20 mouse cellular contexts compared by ENCODE assay signal in genomic region chr10:13727676-13728075, GRCm38 (mm10).
DNase-seq lines count a peak whose midpoint lies in the region; ATAC-seq and TF ChIP-seq lines count a peak whose summit lies in the region.
"Had no signal": no experiment of that assay in that cellular context is flagged by ENCODE, and none has a peak within 500 bp of the region (broad histone marks: within the 10 kb centered on the region; RNA-seq: fewer than 3 reads in every experiment).

No protein-coding gene starts in this region.

- no peak overlapping the region for H3K4me3 ChIP-seq in hindbrain, embryonic 16.5 days (ENCODE audit: low read length)
- no peak overlapping the region for H3K4me3 ChIP-seq in hindbrain, embryonic 10.5 days
- no peak overlapping the region for H3K4me3 ChIP-seq in lung, postnatal 0 days (ENCODE audit: low read depth, low read length)
- no peak overlapping the region for H3K4me3 ChIP-seq in liver, embryonic 12.5 days
- H3K4me3 ChIP-seq: embryonic facial prominence, embryonic 12.5 days; kidney, embryonic 15.5 days; lung, embryonic 15.5 days; megakaryocyte, embryonic 14.5 days; neural tube, embryonic 13.5 days had no signal

- no peak for DNase-seq in hindbrain, embryonic 10.5 days (ENCODE audit: low spot score)
- peak; percentile 19 to 64 for DNase-seq in layer of hippocampus, adult 18-20 months (ENCODE audit: low spot score in 2 of 2)
- DNase-seq in left cerebral cortex, adult 9 months (ENCODE audit: low spot score in 2 of 2), result peak; percentile 77 to 80
- peak; percentile 49 for DNase-seq in right cerebral cortex, postnatal 14 days
- DNase-seq in lung, postnatal 0 days (ENCODE audit: low spot score), result no peak
- DNase-seq in embryo, embryonic 11 days, result no peak
- DNase-seq: adrenal gland, postnatal 25 days; cerebellum, postnatal 25 days; heart, postnatal 36 days; thymus, adult 2 months had no signal

- no peak overlapping the region for H3K9ac ChIP-seq in hindbrain, embryonic 16.5 days (ENCODE audit: low read depth, low read length)
- H3K9ac ChIP-seq in lung, postnatal 0 days (replicated peaks; ENCODE audit: low read depth), result no peak overlapping the region
- H3K9ac ChIP-seq in liver, embryonic 12.5 days, result no peak overlapping the region
- H3K9ac ChIP-seq: embryonic facial prominence, embryonic 12.5 days; kidney, embryonic 15.5 days; lung, embryonic 15.5 days; neural tube, embryonic 13.5 days had no signal

- H3K27me3 ChIP-seq in hindbrain, embryonic 16.5 days (replicated peaks; ENCODE audit: control insufficient read depth, insufficient read depth, low read length), result no peaks in the 10 kb centered on the region
- H3K27me3 ChIP-seq in hindbrain, embryonic 10.5 days (ENCODE audit: insufficient read depth, poor library complexity, severe bottlenecking), result no peaks in the 10 kb centered on the region
- H3K27me3 ChIP-seq in lung, postnatal 0 days (replicated peaks; ENCODE audit: insufficient read depth, low read length), result no peaks in the 10 kb centered on the region
- H3K27me3 ChIP-seq in liver, embryonic 12.5 days (replicated peaks), result no peaks in the 10 kb centered on the region
- H3K27me3 ChIP-seq: CH12.LX; embryonic facial prominence, embryonic 12.5 days; kidney, embryonic 15.5 days; lung, embryonic 15.5 days; neural tube, embryonic 13.5 days had no signal

- H3K36me3 ChIP-seq in hindbrain, embryonic 16.5 days (ENCODE audit: control insufficient read depth, insufficient read depth, low read length), result no peaks in the 10 kb centered on the region
- no peaks in the 10 kb centered on the region for H3K36me3 ChIP-seq in hindbrain, embryonic 10.5 days
- H3K36me3 ChIP-seq in lung, postnatal 0 days (ENCODE audit: insufficient read depth, low read length), result no peaks in the 10 kb centered on the region
- H3K36me3 ChIP-seq in liver, embryonic 12.5 days, result no peaks in the 10 kb centered on the region
- H3K36me3 ChIP-seq: embryonic facial prominence, embryonic 12.5 days; kidney, embryonic 15.5 days; lung, embryonic 15.5 days; neural tube, embryonic 13.5 days had no signal

- no peak for TF ChIP-seq EP300 in lung, postnatal 0 days (IDR thresholded peaks at IDR 0.05)

- no peak overlapping the region for H3K27ac ChIP-seq in hindbrain, embryonic 16.5 days (ENCODE audit: low read depth, low read length)
- no peak overlapping the region for H3K27ac ChIP-seq in hindbrain, embryonic 10.5 days
- H3K27ac ChIP-seq in lung, postnatal 0 days (ENCODE audit: low read length), result no peak overlapping the region
- H3K27ac ChIP-seq in liver, embryonic 12.5 days, result no peak overlapping the region
- H3K27ac ChIP-seq: embryonic facial prominence, embryonic 12.5 days; kidney, embryonic 15.5 days; lung, embryonic 15.5 days; neural tube, embryonic 13.5 days had no signal

- no peaks in the 10 kb centered on the region for H3K9me3 ChIP-seq in hindbrain, embryonic 16.5 days (ENCODE audit: control insufficient read depth, low read length)
- no peaks in the 10 kb centered on the region for H3K9me3 ChIP-seq in hindbrain, embryonic 10.5 days
- no peaks in the 10 kb centered on the region for H3K9me3 ChIP-seq in lung, postnatal 0 days (ENCODE audit: low read length)
- H3K9me3 ChIP-seq in liver, embryonic 12.5 days (replicated peaks), result no peaks in the 10 kb centered on the region
- H3K9me3 ChIP-seq: embryonic facial prominence, embryonic 12.5 days; kidney, embryonic 15.5 days; lung, embryonic 15.5 days; megakaryocyte, embryonic 14.5 days; neural tube, embryonic 13.5 days had no signal

- 68% methylated on average over 6 of the region's 6 CpGs for WGBS in hindbrain, embryonic 16.5 days
- 77% methylated on average over 6 of the region's 6 CpGs for WGBS in hindbrain, embryonic 10.5 days
- WGBS in lung, postnatal 0 days, result 76% methylated on average over 6 of the region's 6 CpGs
- 65% methylated on average over 6 of the region's 6 CpGs for WGBS in liver, embryonic 12.5 days (ENCODE audit: insufficient replicate concordance)

- H3K4me2 ChIP-seq in hindbrain, embryonic 16.5 days (ENCODE audit: low read length), result no peak overlapping the region
- H3K4me2 ChIP-seq in lung, postnatal 0 days (replicated peaks; ENCODE audit: low read depth, low read length), result no peak overlapping the region
- no peak overlapping the region for H3K4me2 ChIP-seq in liver, embryonic 12.5 days
- H3K4me2 ChIP-seq: embryonic facial prominence, embryonic 12.5 days; kidney, embryonic 15.5 days; liver, embryonic 11.5 days; lung, embryonic 15.5 days; neural tube, embryonic 13.5 days had no signal

- no peaks in the 10 kb centered on the region for H3K4me1 ChIP-seq in hindbrain, embryonic 16.5 days (ENCODE audit: control insufficient read depth, insufficient read depth, low read depth, low read length)
- H3K4me1 ChIP-seq in hindbrain, embryonic 10.5 days (replicated peaks), result no peaks in the 10 kb centered on the region
- H3K4me1 ChIP-seq in lung, postnatal 0 days (ENCODE audit: insufficient read depth, low read depth, low read length), result no peaks in the 10 kb centered on the region
- 0 out of 2 replicates have a peak, but pooled peaks cover 5% of the 10 kb centered on the region for H3K4me1 ChIP-seq in liver, embryonic 12.5 days
- H3K4me1 ChIP-seq: embryonic facial prominence, embryonic 12.5 days; lung, embryonic 15.5 days; megakaryocyte, embryonic 14.5 days; neural tube, embryonic 13.5 days had no signal

- no peak for TF ChIP-seq CTCF in lung, postnatal 0 days (IDR thresholded peaks at IDR 0.05)

- ATAC-seq in hindbrain, embryonic 16.5 days, result peak; percentile 53; the same call in 1 of the 2 replicates
- ATAC-seq in lung, postnatal 0 days, result no peak
- ATAC-seq in liver, embryonic 12.5 days, result no peak
- ATAC-seq: inflammation-experienced regulatory T-cells, adult 6 months had no signal

Comparison
In these comparisons a context has a peak if more than half of its experiments do, and no peak if none do; other contexts are left out.
1. DNase-seq: peak in layer of hippocampus, adult 18-20 months (2 of 2), left cerebral cortex, adult 9 months (2 of 2) and right cerebral cortex, postnatal 14 days (single experiment); none in hindbrain, embryonic 10.5 days (single experiment), lung, postnatal 0 days (single experiment) and embryo, embryonic 11 days (single experiment).